Mouse (Mus musculus) hindbrain, embryonic 12.5 days (tissue): ENCODE measurements around the gene Rnf157. TPM values are rescaled to one million over a fixed set of nuclear protein-coding genes. Genes with fewer than 3 reads are reported as not detected.
A peak's percentile ranks its signal among the peaks of the same experiment; 100 is the strongest.

Source experiments
- ATAC-seq: fragments of 200-750 bp; cut with Nextera tagmentation; 2 replicates; pipeline ENCODE4 v1.8.0; 2017; ENCODE audit warnings: moderate TSS enrichment; ENCODE audit not compliant: low FRiP score
- H3K27ac ChIP-seq: fragments of 300-500 bp; sonication (generic); 2 replicates; pipeline ENCODE4 v1.5.1; 2016; ENCODE audit warnings: mild to moderate bottlenecking
- H3K27me3 ChIP-seq: fragments of 300-500 bp; sonication (generic); 2 replicates; pipeline ENCODE4 v1.6.1; 2016; ENCODE audit warnings: mild to moderate bottlenecking
- H3K36me3 ChIP-seq: fragments of 300-500 bp; sonication (generic); 2 replicates; pipeline ENCODE4 v1.6.1; 2016; ENCODE audit warnings: mild to moderate bottlenecking
- H3K4me1 ChIP-seq: fragments of 300-500 bp; sonication (generic); 2 replicates; pipeline ENCODE4 v1.6.1; 2016
- H3K4me2 ChIP-seq: fragments of 300-500 bp; sonication (generic); replicated peaks from 2 replicates; pipeline ENCODE4 v1.6.1; 2016; ENCODE audit warnings: mild to moderate bottlenecking
- H3K4me3 ChIP-seq: fragments of 300-500 bp; sonication (generic); 2 replicates; pipeline ENCODE4 v1.5.1; 2016; ENCODE audit warnings: mild to moderate bottlenecking
- H3K9ac ChIP-seq: fragments of 300-500 bp; sonication (generic); 2 replicates; pipeline ENCODE4 v1.6.1; 2016; ENCODE audit warnings: mild to moderate bottlenecking, moderate library complexity
- H3K9me3 ChIP-seq: fragments of 300-500 bp; sonication (generic); replicated peaks from 2 replicates; pipeline ENCODE4 v1.6.1; 2016; ENCODE audit warnings: mild to moderate bottlenecking
- WGBS: fragments of 180-500 bp; shearing (Covaris S2); methylation state at CpG from one replicate; pipeline ENCODE4 v1.1.7; 2016; 5-methylcytosine and 5-hydroxymethylcytosine counted together
- polyA plus RNA-seq: library from polyadenylated mRNA; unstranded; fragments of >200 nt; fragmentation: Nextera tagmentation; extraction: Ambion mirVana; gene quantifications from 2 replicates; pipeline ENCODE4 v1.2.1, GENCODE M21; 2016

The Rnf157 gene
- 44.8 and 47.2 TPM in 2 replicates for polyA plus RNA-seq

GRCm38 (mm10) chr11:116412904-116413630 is at the start of gene Rnf157:
Rnf157 (minus strand) TSS chr11:116413032.
- Histone ChIP-seq H3K36me3 (no peaks in the 10 kb centered on the region), H3K27me3 (no peaks in the 10 kb centered on the region), H3K4me1 (peaks cover 25% of the 10 kb centered on the region), H3K4me3 (peak within 1 kb of the TSS; percentile 85), H3K4me2 (peak within 1 kb of the TSS; percentile 96), H3K9ac (peak within 1 kb of the TSS; percentile 97), H3K27ac (peak within 1 kb of the TSS; percentile 93), H3K9me3 (no peaks in the 10 kb centered on the region)
- ATAC-seq, result peak; percentile 95
- WGBS, result 3% methylated on average over 79 of the region's 82 CpGs

GRCm38 (mm10) chr11:116459786-116460185 is 47.0 kb upstream of the Rnf157 start:
- Histone ChIP-seq H3K4me2 (no peak overlapping the region), H3K9me3 (no peaks in the 10 kb centered on the region), H3K27me3 (no peaks in the 10 kb centered on the region; the same call in 1 of the 2 replicates), H3K4me1 (peaks cover 6% of the 10 kb centered on the region; the same call in 1 of the 2 replicates), H3K4me3 (no peak overlapping the region), H3K9ac (no peak overlapping the region), H3K36me3 (no peaks in the 10 kb centered on the region), H3K27ac (no peak overlapping the region)
- WGBS, result 50% methylated on average over 4 of the region's 4 CpGs
- ATAC-seq, result no peak

DNA sequence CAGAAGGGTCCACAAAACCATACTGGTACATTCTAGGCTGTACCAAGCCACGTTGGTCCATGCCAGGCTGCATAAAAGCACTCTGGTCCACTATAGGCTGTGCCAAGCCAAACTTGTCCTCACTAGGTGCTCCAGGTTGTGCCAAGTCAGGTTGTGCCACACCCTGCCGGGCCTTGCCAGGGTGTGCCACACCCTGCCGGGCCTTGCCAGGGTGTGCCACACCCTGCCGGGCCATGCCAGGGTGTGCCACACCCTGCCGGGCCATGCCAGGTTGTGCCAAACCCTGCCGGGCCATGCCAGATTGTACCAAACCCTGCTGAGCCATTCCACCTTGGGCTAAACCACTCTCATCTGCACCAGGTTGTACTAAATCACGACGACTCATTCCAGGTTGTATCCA is 43.4 kb upstream of the Rnf157 start:
- Histone ChIP-seq H3K9me3 (no peaks in the 10 kb centered on the region), H3K27ac (no peak overlapping the region), H3K4me1 (no peaks in the 10 kb centered on the region), H3K4me3 (no peak overlapping the region), H3K4me2 (no peak overlapping the region), H3K27me3 (no peaks in the 10 kb centered on the region; the same call in 1 of the 2 replicates), H3K9ac (no peak overlapping the region), H3K36me3 (no peaks in the 10 kb centered on the region)
- 89% methylated on average over 8 of the region's 8 CpGs for WGBS
- no peak for ATAC-seq

DNA sequence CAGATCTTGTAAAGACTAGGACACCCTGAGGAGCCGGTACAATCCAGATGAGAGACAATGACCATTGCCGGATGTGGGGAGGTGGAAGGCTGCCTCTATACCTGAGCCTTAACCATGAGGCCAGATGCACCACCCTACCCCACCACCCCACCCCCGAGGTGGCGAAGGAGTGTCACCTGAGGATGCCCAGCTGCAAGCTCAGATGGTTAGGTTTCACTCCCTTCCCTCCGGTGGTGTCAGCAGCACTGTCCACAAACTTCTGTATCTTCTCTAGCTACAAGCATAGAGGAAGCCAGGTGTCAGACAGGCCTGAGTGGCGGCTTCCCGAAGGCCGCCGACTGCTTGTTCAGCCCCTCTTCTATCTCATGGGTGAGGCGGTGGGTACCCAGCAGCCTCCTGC is 41.1 kb upstream of the Rnf157 start:
- Histone ChIP-seq H3K27ac (no peak overlapping the region), H3K4me1 (no peaks in the 10 kb centered on the region), H3K4me3 (no peak overlapping the region), H3K36me3 (no peaks in the 10 kb centered on the region), H3K9ac (no peak overlapping the region), H3K27me3 (peaks cover 2% of the 10 kb centered on the region; the same call in 1 of the 2 replicates), H3K9me3 (no peaks in the 10 kb centered on the region), H3K4me2 (no peak overlapping the region)
- 91% methylated on average over 10 of the region's 10 CpGs for WGBS
- no peak for ATAC-seq

- no peak overlapping the region for H3K4me2 ChIP-seq
- WGBS, result 92% methylated on average over 3 of the region's 3 CpGs
- H3K4me3 ChIP-seq, result no peak overlapping the region
- no peaks in the 10 kb centered on the region for H3K36me3 ChIP-seq
- H3K27ac ChIP-seq, result no peak overlapping the region
- 0 out of 2 replicates have a peak, but pooled peaks cover 5% of the 10 kb centered on the region for H3K4me1 ChIP-seq
- no peak overlapping the region for H3K9ac ChIP-seq
- no peaks in the 10 kb centered on the region for H3K9me3 ChIP-seq
- no peak for ATAC-seq
- peaks cover 28% of the 10 kb centered on the region for H3K27me3 ChIP-seq
Measured at GRCm38 (mm10) chr11:116449341-116449740, 36.5 kb upstream of the Rnf157 start.

GRCm38 (mm10) chr11:116447822-116448221 is 35.0 kb upstream of the Rnf157 start:
- Histone ChIP-seq H3K4me1 (peaks cover 8% of the 10 kb centered on the region), H3K27ac (no peak overlapping the region), H3K4me3 (no peak overlapping the region), H3K4me2 (no peak overlapping the region), H3K9me3 (no peaks in the 10 kb centered on the region), H3K27me3 (peaks cover 28% of the 10 kb centered on the region), H3K36me3 (no peaks in the 10 kb centered on the region), H3K9ac (no peak overlapping the region)
- WGBS, result 69% methylated on average over 5 of the region's 5 CpGs
- ATAC-seq, result no peak

DNA sequence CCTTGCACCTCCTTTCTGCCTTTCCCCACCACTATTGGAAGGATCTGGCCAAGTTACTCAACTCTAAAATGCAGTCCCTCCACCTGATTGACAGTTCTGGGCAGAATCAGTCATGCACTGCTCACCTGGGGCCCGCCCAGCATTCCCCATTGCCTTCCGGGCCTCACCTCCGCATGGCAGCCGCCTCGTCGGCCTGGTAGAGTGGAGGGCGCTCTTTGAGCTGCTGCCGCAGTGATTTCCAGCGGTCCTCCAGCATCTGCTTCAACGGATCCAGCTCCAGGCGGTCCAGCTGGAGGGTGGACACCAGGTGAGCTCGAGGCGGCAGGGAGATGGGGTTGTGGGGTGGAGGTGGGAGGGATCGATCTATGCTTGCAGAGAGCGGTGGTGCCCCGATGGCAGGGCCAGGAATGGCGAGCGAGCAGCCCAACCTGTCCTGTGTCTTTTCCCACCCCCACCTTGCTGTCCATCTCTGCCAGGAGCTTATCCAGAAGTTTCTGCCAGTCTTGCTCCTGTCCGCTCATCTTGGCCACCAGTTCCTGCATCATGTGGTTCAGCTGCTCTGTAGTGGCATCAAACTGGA is 33.6 kb upstream of the Rnf157 start:
- Histone ChIP-seq H3K4me1 (peaks cover 8% of the 10 kb centered on the region), H3K36me3 (no peaks in the 10 kb centered on the region), H3K27ac (no peak overlapping the region), H3K4me3 (no peak overlapping the region), H3K9me3 (no peaks in the 10 kb centered on the region), H3K27me3 (peaks cover 28% of the 10 kb centered on the region), H3K9ac (no peak overlapping the region), H3K4me2 (no peak overlapping the region)
- peak; percentile 6; the same call in 1 of the 2 replicates for ATAC-seq
- WGBS, result 15% methylated on average over 19 of the region's 19 CpGs

DNA sequence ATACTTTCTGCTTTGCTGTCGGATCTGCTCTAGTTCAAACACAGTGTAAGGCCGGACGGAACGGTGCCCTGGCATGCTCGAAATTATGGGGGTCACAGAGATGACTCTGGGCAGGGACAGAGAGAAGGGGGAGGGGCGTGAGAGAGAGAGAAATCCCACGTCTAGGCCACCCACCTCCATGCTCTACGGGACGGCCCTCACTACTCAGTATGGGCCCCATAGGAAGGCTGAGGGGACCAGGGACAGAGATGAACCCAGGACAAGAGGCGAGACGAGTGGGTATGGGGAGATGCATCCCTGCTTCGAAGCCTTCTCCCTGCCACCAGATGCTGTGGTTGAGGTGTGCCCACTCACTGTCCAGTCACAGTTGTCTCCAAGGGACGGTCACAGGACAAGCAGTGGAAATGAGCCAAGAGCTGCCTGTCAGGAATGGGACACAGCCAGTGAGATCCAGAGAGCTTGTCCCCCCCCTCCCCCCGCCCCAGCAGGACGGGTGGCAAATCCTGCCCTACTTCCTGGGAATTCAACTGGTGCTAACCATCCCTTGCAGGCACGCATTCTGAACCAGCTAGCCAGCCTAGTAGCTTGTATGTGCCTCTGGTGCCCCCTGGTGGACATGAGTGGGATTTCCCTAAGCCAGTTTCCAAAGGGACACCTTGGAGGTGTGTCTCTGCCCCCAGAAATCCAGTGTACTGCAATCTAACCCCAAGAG is 32.9 kb upstream of the Rnf157 start:
- Histone ChIP-seq H3K27me3 (peaks cover 28% of the 10 kb centered on the region), H3K36me3 (no peaks in the 10 kb centered on the region), H3K4me2 (peak overlapping the region; percentile 13; the same call in 1 of the 2 replicates), H3K4me1 (peaks cover 8% of the 10 kb centered on the region), H3K9me3 (no peaks in the 10 kb centered on the region), H3K27ac (0 out of 2 replicates have a peak overlapping the region, but pooled peaks have one; percentile 5), H3K9ac (no peak overlapping the region), H3K4me3 (no peak overlapping the region)
- WGBS, result 36% methylated on average over 15 of the region's 16 CpGs
- ATAC-seq, result peak; percentile 48

DNA sequence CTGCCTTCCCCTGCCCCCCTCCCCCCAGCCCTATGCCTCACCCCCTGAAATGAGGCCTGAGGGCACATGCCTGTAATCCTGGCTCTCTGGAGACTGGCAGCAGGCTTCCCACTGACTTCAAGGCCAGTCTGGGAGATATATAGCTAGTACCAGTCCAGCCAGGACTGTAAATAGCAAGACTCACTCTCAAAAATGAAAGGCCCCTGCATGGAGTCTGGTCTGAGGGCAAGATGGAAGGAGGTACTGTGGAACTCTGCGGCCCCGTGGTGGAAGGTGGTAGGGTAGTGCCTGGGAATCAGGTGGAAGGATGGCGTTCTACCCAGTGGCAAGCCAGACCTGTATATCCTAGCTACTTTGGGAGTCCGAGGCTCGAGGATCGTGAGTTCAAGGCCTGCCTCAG is 31.1 kb upstream of the Rnf157 start:
- Histone ChIP-seq H3K4me1 (peaks cover 11% of the 10 kb centered on the region), H3K27ac (no peak overlapping the region), H3K9me3 (no peaks in the 10 kb centered on the region), H3K36me3 (peaks cover 9% of the 10 kb centered on the region), H3K27me3 (peaks cover 27% of the 10 kb centered on the region), H3K4me2 (no peak overlapping the region), H3K9ac (no peak overlapping the region; the same call in 1 of the 2 replicates), H3K4me3 (no peak overlapping the region)
- no peak for ATAC-seq
- WGBS, result 90% methylated on average over 6 of the region's 6 CpGs

DNA sequence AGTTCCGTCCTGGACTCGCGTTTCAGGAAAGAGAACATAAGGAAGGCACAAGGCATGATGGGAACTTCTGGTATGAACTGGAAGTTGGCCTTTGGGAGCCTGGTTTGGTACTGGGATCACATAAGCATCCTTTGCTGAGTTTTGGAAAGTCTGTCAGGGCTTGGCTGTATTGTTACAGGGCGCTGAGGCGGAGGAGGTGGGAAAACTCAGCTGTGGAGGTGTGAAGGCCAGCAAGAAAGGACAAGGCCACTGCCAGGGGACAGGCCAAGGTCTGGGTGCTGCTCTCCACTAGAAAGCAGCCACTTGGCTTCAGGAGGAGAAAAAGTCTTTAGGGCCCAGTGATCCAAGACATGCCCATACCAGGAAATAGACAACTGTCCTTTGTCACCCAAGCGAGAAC is 30.5 kb upstream of the Rnf157 start:
- H3K9me3 ChIP-seq, result no peaks in the 10 kb centered on the region
- no peak overlapping the region for H3K4me3 ChIP-seq
- no peak for ATAC-seq
- no peak overlapping the region for H3K9ac ChIP-seq
- H3K4me2 ChIP-seq, result no peak overlapping the region
- WGBS, result 91% methylated on average over 6 of the region's 6 CpGs
- no peak overlapping the region for H3K27ac ChIP-seq
- peaks cover 11% of the 10 kb centered on the region for H3K4me1 ChIP-seq
- H3K27me3 ChIP-seq, result peaks cover 21% of the 10 kb centered on the region
- H3K36me3 ChIP-seq, result peaks cover 10% of the 10 kb centered on the region

- 68% methylated on average over 6 of the region's 6 CpGs for WGBS
Measured at GRCm38 (mm10) chr11:116442867-116443177, 30.0 kb upstream of the Rnf157 start.

DNA sequence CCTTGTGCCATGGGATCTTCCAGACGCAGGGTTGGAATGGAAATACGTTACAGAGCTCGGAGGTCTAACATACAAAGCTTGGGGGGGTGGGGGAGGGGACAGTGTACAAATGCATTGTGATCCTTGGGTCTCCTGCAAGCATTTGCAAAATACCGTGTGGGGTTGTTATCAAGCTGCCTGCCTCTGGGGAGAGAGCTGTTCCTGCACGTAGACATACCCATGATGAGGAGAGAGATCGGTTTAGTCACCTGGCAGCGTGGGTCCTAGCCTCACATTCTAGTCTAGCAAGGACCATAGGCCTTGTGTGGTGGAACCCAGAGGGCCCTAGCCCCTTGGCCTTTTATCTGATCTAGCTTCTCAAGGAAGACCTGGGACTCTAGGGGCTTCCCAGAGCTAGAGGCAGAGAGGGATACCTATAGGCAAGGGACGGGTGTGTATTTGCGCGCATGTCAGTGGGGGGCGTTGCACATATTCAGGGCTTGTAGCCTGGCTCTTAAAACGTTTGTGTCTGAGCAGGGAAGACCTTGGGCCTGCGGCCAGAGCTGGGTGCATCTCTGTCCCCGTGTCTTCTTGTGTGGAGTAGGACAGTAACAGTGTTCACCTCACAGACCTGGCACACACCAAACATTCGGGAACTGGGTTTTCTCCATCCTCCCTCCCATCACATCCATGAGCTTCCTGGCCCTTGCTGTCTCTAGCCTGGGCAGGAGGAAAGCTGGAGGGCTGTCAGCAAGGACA is 29.5 kb upstream of the Rnf157 start:
- Histone ChIP-seq H3K9ac (no peak overlapping the region), H3K4me1 (peaks cover 16% of the 10 kb centered on the region), H3K4me2 (no peak overlapping the region), H3K27ac (no peak overlapping the region), H3K36me3 (peaks cover 16% of the 10 kb centered on the region), H3K27me3 (peaks cover 12% of the 10 kb centered on the region), H3K9me3 (no peaks in the 10 kb centered on the region), H3K4me3 (no peak overlapping the region)
- 82% methylated on average over 15 of the region's 15 CpGs for WGBS
- no peak for ATAC-seq

More at GRCm38 (mm10) chr11:116442867-116443177, 30.0 kb upstream of the Rnf157 start:
- Histone ChIP-seq H3K9ac (no peak overlapping the region), H3K4me2 (no peak overlapping the region), H3K4me3 (no peak overlapping the region), H3K36me3 (peaks cover 11% of the 10 kb centered on the region), H3K4me1 (peaks cover 11% of the 10 kb centered on the region), H3K9me3 (no peaks in the 10 kb centered on the region), H3K27me3 (peaks cover 17% of the 10 kb centered on the region), H3K27ac (no peak overlapping the region)
- no peak for ATAC-seq
